Mouse (Mus musculus) bone marrow macrophage, adult 2 months (primary cell): ENCODE data around the gene Apopt1.

ENCODE experiments used
- CTCF ChIP-seq: IDR thresholded peaks from 2 replicates; pipeline ENCODE4 v1.5.1; 2012; ENCODE audit warnings: low read depth, mild to moderate bottlenecking, low read length, moderate library complexity
- POLR2A ChIP-seq: IDR thresholded peaks from 2 replicates; pipeline ENCODE4 v1.6.1; 2012; ENCODE audit warnings: mild to moderate bottlenecking, low read depth, low read length, borderline replicate concordance

GRCm38 (mm10) chr12:111674850-111675486 is 38.1 kb upstream of the Apopt1 start:
- TF ChIP-seq POLR2A, result no peak
- TF ChIP-seq CTCF, result no peak
